Mouse (Mus musculus): ENCODE data around the gene Narf.

The Narf gene

DNA sequence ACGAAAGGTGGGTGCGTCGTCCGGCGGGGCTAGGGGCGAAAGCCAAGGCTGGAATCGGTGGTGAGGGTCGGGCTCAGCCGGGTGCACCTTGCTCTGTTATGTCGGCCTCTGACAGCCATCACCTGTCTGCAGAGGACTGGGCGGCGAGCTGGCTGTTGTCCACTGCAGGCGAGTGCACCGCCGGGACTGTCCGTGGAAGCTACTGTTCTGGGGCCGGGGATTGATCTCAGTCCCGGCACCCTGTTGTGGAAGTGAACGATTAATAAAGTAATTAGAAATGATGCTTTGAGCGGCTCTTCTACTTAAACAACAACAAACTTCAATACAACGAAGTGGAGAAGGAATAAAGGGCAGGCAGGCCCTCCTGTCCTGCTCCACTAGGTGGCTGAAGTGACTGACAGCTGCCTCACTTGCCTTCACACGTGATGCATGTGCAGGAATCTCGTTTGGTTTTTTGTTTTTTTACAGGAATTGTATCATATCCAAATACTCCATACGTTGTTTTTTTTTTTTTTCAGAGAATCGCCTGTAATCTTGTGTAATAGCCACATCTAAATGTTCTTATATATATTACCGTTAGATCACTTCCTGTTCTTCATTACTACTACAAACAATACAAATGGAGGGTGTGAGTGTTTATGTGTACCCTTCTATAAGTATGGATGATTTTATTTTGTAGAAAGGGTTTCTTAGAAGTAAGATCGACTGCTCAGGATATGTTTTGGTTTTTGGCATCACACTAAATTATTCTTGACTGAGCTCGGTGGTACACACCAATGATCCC is 484 bp downstream of the Narf start:
- no peak for DNase-seq

DNA sequence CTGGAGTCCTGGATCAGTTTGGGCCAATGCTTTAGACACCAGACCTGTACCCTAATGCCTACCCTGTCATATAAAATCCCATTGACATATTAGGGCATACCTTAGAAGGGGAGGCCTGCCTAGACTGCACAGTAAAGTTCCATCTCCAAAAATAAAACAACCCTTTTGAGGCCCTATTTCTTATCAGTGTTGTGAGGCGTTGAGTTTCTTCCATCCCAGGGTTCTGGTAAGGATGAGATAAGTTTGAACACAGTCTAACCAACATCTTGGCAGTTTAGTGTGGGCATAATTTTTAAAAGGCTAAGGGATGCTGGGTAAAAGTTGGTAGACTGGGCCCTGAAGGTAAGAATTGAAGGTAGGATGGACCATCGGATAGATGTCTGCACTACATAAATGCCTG is 2.6 kb downstream of the Narf start:
- DNase-seq, result no peak

DNA sequence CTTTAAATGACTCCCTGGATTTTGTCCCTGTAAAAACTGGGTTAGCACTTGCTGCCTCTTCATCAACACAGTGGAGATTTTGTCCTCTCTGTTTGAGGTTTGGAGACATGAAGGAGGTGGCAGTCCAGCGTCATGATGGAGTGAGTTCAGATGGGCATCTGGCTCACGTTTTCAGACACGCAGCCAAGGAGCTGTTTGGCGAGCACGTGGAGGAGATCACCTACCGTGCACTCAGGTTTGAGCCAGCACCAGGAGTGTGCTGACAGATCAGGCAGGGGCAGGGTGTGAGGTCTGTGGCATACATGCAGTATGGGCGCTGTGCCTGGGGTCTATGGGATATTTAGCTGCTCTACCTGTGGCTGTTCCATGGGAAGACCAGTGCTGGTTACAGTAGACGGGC is 13.1 kb downstream of the Narf start:
- DNase-seq, result no peak

GRCm38 (mm10) chr11:121259160-121260100 is 22.4 kb downstream of the Narf start, which contains the start of gene Foxk2:
Foxk2 (plus strand) TSS chr11:121259990.
- DNase-seq, result peak; percentile 97

DNA sequence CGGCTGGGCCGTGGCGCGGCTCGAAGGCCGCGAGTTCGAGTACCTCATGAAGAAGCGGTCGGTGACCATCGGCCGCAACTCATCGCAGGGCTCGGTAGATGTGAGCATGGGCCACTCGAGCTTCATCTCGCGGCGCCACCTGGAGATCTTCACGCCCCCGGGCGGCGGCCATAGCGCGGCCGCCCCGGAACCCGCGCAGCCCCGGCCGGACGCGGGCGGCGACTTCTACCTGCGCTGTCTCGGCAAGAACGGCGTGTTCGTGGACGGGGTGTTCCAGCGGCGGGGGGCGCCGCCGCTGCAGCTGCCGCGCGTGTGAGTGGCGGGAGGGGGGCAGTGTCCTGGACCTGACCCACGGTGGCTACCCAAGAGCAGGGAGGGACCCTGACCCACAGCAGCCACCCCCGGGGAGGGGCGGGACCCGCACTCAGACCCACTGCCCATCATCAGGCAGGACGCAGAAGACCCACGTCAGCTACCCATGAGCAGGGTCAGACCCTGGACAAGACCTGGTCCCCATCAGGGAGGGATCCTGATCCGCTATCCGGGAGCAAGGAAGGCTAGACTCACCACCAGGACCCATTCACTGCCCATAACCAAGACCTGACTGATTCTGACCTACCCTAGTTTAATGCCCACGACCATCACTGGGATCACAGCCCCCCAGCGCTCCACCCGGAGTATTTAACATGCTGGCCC is 23.3 kb downstream of the Narf start:
- DNase-seq, result peak; percentile 59

DNA sequence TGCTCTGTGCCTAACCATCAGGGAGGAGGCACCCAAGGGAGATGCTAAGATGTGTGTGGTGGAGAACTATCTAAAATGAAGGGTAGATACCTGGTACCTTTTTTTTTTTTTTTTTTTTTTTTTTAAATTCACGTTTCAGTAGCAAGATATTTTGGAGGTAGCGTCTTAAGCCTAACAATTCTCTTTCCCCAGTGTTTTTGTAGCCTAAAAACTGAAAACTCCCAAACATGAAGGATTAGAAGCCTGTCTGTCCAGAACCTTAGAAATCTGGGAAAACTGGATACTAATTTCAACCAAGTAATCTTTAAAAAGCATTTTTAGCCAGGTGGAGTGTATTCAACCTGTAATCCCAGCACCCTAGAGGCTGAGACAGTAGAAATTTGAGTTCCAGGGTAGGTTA is 24.0 kb downstream of the Narf start:
- DNase-seq, result no peak

GRCm38 (mm10) chr11:121277516-121277915 is 40.5 kb downstream of the Narf start:
- DNase-seq, result no peak

GRCm38 (mm10) chr11:121278011-121278410 is 41.0 kb downstream of the Narf start:
- DNase-seq, result no peak

DNA sequence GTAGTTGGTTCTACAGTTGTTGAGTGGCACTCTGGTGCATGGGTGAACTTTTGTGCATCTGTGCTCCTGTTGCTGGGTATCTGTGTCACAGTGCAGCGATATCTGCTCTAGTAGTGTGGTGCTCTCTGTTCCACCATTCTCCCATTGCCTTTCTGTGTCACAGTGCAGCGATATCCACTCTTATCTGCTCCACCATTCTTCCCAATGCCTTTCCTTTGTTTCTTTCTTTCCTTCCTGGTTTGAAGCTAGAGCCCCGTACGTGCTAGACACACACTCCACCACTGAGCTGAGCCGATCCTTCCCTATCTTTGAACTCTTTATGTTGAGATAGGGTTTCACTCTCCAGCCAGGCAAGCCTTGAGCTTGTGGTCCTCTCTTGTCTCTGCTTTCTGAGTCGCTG is 45.9 kb downstream of the Narf start:
- no peak for DNase-seq

DNA sequence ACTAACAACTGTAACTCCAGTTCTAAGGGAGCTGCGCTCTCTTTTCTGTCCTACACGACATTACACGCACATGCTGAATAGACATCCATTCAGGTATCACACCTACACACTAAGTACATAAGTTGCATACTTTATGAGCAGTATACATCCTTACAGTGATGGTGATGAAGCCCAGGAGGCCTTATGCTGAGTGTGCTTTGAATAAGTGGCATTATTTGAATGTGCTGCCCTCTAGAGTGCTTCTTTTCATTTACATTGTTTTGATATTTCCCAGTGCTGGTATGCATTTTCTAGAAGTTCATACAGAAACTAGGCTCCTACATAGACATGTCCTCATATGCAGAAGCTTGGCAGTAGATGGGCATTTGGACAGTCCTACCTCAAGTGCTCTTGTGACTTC is 52.8 kb downstream of the Narf start:
- DNase-seq, result no peak

- no peak for DNase-seq
These were observed 57.7 kb downstream of the Narf start for GRCm38 (mm10) chr11:121294771-121295170.

GRCm38 (mm10) chr11:121298493-121298892 is 61.4 kb downstream of the Narf start:
- DNase-seq, result no peak

DNA sequence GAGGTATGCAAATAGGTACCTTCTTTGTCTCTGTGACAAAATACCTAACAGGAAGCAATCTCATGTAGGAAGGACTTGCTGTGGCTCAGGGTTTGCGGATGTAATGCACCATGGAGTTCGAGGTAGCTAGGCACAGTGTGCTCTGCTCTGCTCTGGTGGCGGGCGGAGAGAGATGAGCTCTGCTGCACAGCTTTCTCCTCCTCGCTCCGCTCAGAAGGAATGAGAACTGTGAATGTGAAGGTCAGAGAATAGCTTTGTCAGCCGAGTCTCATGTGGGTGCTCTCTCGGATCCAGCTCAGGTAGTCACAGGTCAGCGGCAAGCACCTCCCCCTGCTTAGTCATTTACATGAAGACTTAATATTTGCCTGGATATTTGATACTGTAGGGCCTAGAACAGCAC is 63.2 kb downstream of the Narf start:
- peak; percentile 59 for DNase-seq

DNA sequence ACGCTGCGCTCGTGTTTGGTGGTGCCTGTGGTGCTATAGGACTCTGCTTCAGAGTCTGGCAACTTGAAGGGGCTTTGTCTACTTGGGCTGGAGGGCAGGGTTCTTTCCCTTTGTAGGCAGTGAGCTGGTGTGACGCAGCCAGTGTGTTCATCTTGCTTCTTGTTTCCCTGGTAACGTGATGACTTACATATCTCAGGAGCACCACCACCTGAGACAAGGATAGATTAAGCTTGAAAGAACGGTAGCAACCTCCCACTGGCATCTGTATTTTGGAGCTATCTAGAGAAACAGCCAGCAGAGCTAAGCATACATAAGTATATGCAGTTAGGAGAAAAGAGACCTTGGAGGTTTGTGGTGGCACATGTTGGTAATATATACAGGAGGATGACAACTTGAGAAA is 68.3 kb downstream of the Narf start:
- DNase-seq, result no peak

All from kidney, postnatal 10 days (tissue).